Mouse (Mus musculus) liver, embryonic 11.5 days (tissue): ENCODE results near the gene Grpr. TPM values are rescaled to one million over a fixed set of nuclear protein-coding genes. Genes with fewer than 3 reads are reported as not detected.

Experiments used
- ATAC-seq: fragments of 200-750 bp; cut with Nextera tagmentation; replicated peaks from 2 replicates; pipeline ENCODE4 v1.8.0; 2017; ENCODE audit warnings: moderate number of reproducible peaks, mild to moderate bottlenecking, moderate TSS enrichment, moderate library complexity; ENCODE audit not compliant: low FRiP score
- DNase-seq: peaks from one replicate; pipeline ENCODE4 v3.0.0-alpha.2; 2017; ENCODE audit warnings: low spot score
- H3K27ac ChIP-seq: fragments of 300-500 bp; sonication (generic); 2 replicates; pipeline ENCODE4 v1.5.1; 2014; ENCODE audit warnings: mild to moderate bottlenecking, low read depth, low read length, control low read depth
- H3K27me3 ChIP-seq: fragments of 300-500 bp; sonication (generic); replicated peaks from 2 replicates; pipeline ENCODE4 v1.6.1; 2014; ENCODE audit warnings: low read length, mixed read lengths; ENCODE audit not compliant: control insufficient read depth, insufficient read depth
- H3K36me3 ChIP-seq: fragments of 300-500 bp; sonication (generic); 2 replicates; pipeline ENCODE4 v1.6.1; 2014; ENCODE audit warnings: mild to moderate bottlenecking, low read length, moderate library complexity, mixed read lengths; ENCODE audit not compliant: control insufficient read depth, insufficient read depth
- H3K4me1 ChIP-seq: fragments of 300-500 bp; sonication (generic); replicated peaks from 2 replicates; pipeline ENCODE4 v1.6.1; 2014; ENCODE audit warnings: low read length, mixed read lengths; ENCODE audit not compliant: control insufficient read depth, insufficient read depth
- H3K4me2 ChIP-seq: fragments of 300-500 bp; sonication (generic); 2 replicates; pipeline ENCODE4 v1.6.1; 2014; ENCODE audit warnings: mild to moderate bottlenecking, control low read depth, moderate library complexity
- H3K4me3 ChIP-seq: fragments of 300-500 bp; sonication (generic); 2 replicates; pipeline ENCODE4 v1.5.1; 2014; ENCODE audit warnings: low read depth, low read length, control low read depth
- H3K9ac ChIP-seq: fragments of 300-500 bp; sonication (generic); 2 replicates; pipeline ENCODE4 v1.6.1; 2014; ENCODE audit warnings: low read depth, low read length, control low read depth
- H3K9me3 ChIP-seq: fragments of 300-500 bp; sonication (generic); 2 replicates; pipeline ENCODE4 v1.6.1; 2016; ENCODE audit warnings: low read length, inconsistent platforms, mixed read lengths; ENCODE audit not compliant: control insufficient read depth
- WGBS: fragments of 180-500 bp; shearing (Covaris S2); extraction: QIAGEN DNeasy Blood & Tissue Kit; methylation state at CpG from one replicate; pipeline ENCODE4 v1.1.7; 2014; 5-methylcytosine and 5-hydroxymethylcytosine counted together
- polyA plus RNA-seq: library from polyadenylated mRNA; unstranded; fragments of >200 nt; fragmentation: Nextera tagmentation; extraction: Ambion mirVana; gene quantifications from 2 replicates; pipeline ENCODE4 v1.2.1, GENCODE M21; 2014

Gene Grpr
- polyA plus RNA-seq, result not detected in 2 replicates

- Histone ChIP-seq H3K27ac (no peak within 1 kb of the TSS), H3K4me1 (no peaks in the 10 kb centered on the region), H3K4me2 (no peak within 1 kb of the TSS), H3K9ac (no peak within 1 kb of the TSS), H3K4me3 (no peak within 1 kb of the TSS), H3K27me3 (0 out of 2 replicates have a peak, but pooled peaks cover 3% of the 10 kb centered on the region), H3K36me3 (no peaks in the 10 kb centered on the region), H3K9me3 (no peaks in the 10 kb centered on the region)
- DNase-seq, result no peak
- peak; percentile 62 for ATAC-seq
- WGBS, result 19% methylated on average over 7 of the region's 7 CpGs
Measured at GRCm38 (mm10) chrX:163549666-163550065, at the start of gene Grpr. Gene Grpr, minus strand, starts transcription at chrX:163549677.

GRCm38 (mm10) chrX:163560521-163560920 is 11.0 kb upstream of the Grpr start:
- ATAC-seq, result no peak
- no peak overlapping the region for H3K4me2 ChIP-seq
- no peak overlapping the region for H3K27ac ChIP-seq
- 0 out of 2 replicates have a peak, but pooled peaks cover 4% of the 10 kb centered on the region for H3K27me3 ChIP-seq
- WGBS, result 79% methylated on average over 3 of the region's 3 CpGs
- no peak for DNase-seq
- no peaks in the 10 kb centered on the region for H3K9me3 ChIP-seq
- H3K4me3 ChIP-seq, result no peak overlapping the region
- H3K9ac ChIP-seq, result no peak overlapping the region
- no peaks in the 10 kb centered on the region for H3K36me3 ChIP-seq
- no peaks in the 10 kb centered on the region for H3K4me1 ChIP-seq

GRCm38 (mm10) chrX:163547042-163547441 is 2.4 kb downstream of the Grpr start:
- WGBS, result 81% methylated on average over 5 of the region's 5 CpGs
- no peak for DNase-seq
- H3K27ac ChIP-seq, result no peak overlapping the region
- no peaks in the 10 kb centered on the region for H3K4me1 ChIP-seq
- H3K4me3 ChIP-seq, result no peak overlapping the region
- H3K9me3 ChIP-seq, result no peaks in the 10 kb centered on the region
- no peak for ATAC-seq
- H3K36me3 ChIP-seq, result no peaks in the 10 kb centered on the region
- no peak overlapping the region for H3K9ac ChIP-seq
- no peak overlapping the region for H3K4me2 ChIP-seq
- H3K27me3 ChIP-seq, result 0 out of 2 replicates have a peak, but pooled peaks cover 5% of the 10 kb centered on the region

- Histone ChIP-seq H3K36me3 (no peaks in the 10 kb centered on the region), H3K9ac (no peak overlapping the region), H3K4me2 (no peak overlapping the region), H3K9me3 (no peaks in the 10 kb centered on the region), H3K4me3 (no peak overlapping the region), H3K27me3 (no peaks in the 10 kb centered on the region), H3K27ac (no peak overlapping the region), H3K4me1 (no peaks in the 10 kb centered on the region)
- 63% methylated on average over 2 of the region's 2 CpGs for WGBS
- DNase-seq (no peak), ATAC-seq (no peak)
Measured at GRCm38 (mm10) chrX:163532836-163533235, 16.6 kb downstream of the Grpr start.

GRCm38 (mm10) chrX:163518963-163519541 is 30.4 kb downstream of the Grpr start:
- H3K4me2 ChIP-seq, result no peak overlapping the region
- no peak for ATAC-seq

GRCm38 (mm10) chrX:163511766-163512165 is 37.7 kb downstream of the Grpr start:
- ATAC-seq, result no peak
- 36% methylated on average over 2 of the region's 2 CpGs for WGBS

More at GRCm38 (mm10) chrX:163518963-163519541, 30.4 kb downstream of the Grpr start:
- no peaks in the 10 kb centered on the region for H3K4me1 ChIP-seq
- no peak overlapping the region for H3K4me3 ChIP-seq
- no peaks in the 10 kb centered on the region for H3K36me3 ChIP-seq
- H3K27me3 ChIP-seq, result 0 out of 2 replicates have a peak, but pooled peaks cover 7% of the 10 kb centered on the region
- no peak for DNase-seq
- no peak overlapping the region for H3K9ac ChIP-seq
- H3K9me3 ChIP-seq, result no peaks in the 10 kb centered on the region
- 73% methylated on average over 4 of the region's 4 CpGs for WGBS
- no peak overlapping the region for H3K27ac ChIP-seq

GRCm38 (mm10) chrX:163502088-163502487 is 47.4 kb downstream of the Grpr start:
- no peaks in the 10 kb centered on the region; the same call in 1 of the 2 replicates for H3K27me3 ChIP-seq
- H3K27ac ChIP-seq, result no peak overlapping the region
- DNase-seq, result no peak
- H3K4me2 ChIP-seq, result no peak overlapping the region
- whole genome bisulfite sequencing, result 61% methylated on average over 3 of the region's 3 CpGs
- ATAC-seq, result no peak
- H3K9me3 ChIP-seq, result no peaks in the 10 kb centered on the region
- no peaks in the 10 kb centered on the region for H3K36me3 ChIP-seq
- no peaks in the 10 kb centered on the region for H3K4me1 ChIP-seq
- no peak overlapping the region for H3K4me3 ChIP-seq
- no peak overlapping the region for H3K9ac ChIP-seq

More at GRCm38 (mm10) chrX:163511766-163512165, 37.7 kb downstream of the Grpr start:
- H3K4me2 ChIP-seq, result no peak overlapping the region
- H3K4me3 ChIP-seq, result no peak overlapping the region
- no peaks in the 10 kb centered on the region for H3K9me3 ChIP-seq
- peaks cover 13% of the 10 kb centered on the region for H3K27me3 ChIP-seq
- no peaks in the 10 kb centered on the region for H3K36me3 ChIP-seq
- no peak overlapping the region for H3K9ac ChIP-seq
- no peak for DNase-seq
- H3K4me1 ChIP-seq, result no peaks in the 10 kb centered on the region
- no peak overlapping the region for H3K27ac ChIP-seq
